Mouse (Mus musculus) urinary bladder, postnatal 36 days (tissue): ENCODE results near the gene Olfr609.
"Not testable (repeated sequence)": the region's sequence is repeated elsewhere in the genome, so short reads cannot be mapped to it uniquely, and the experiment has no call there.

Experiments used
- DNase-seq, 2 experiments: peaks; one replicate each; pipeline ENCODE4 v3.0.0; 2022; ENCODE audit warnings: low spot score in 2 of 2, mixed read lengths in 1 of 2

The Olfr609 gene

GRCm38 (mm10) chr7:103497962-103498361 lies at the start of gene Olfr609:
Gene Olfr609 (minus strand): TSS chr7:103498062.
- no peak for DNase-seq

- DNase-seq: not testable (repeated sequence)
Measured at GRCm38 (mm10) chr7:103542617-103543016, 44.8 kb upstream of the Olfr609 start, which contains the start of gene Olfr612. Gene Olfr612 (minus strand): TSS chr7:103542717.

GRCm38 (mm10) chr7:103520746-103521145 lies 22.9 kb upstream of the Olfr609 start, which contains the start of gene Olfr611:
Gene Olfr611 (minus strand): TSS chr7:103520846.
- not testable (repeated sequence) for DNase-seq

- DNase-seq: no peak
Measured at GRCm38 (mm10) chr7:103512022-103512421, 14.2 kb upstream of the Olfr609 start, which contains the start of gene Olfr610. Gene Olfr610 (minus strand): TSS chr7:103512122.

- DNase-seq: not testable (repeated sequence)
Measured at GRCm38 (mm10) chr7:103477106-103477505, 20.8 kb downstream of the Olfr609 start.

- no peak for DNase-seq
Measured at GRCm38 (mm10) chr7:103469577-103469976, 28.3 kb downstream of the Olfr609 start, which contains the start of gene Olfr608. Gene Olfr608 (plus strand): TSS chr7:103469877.

- no peak for DNase-seq
Measured at GRCm38 (mm10) chr7:103460590-103460989, 37.3 kb downstream of the Olfr609 start.

GRCm38 (mm10) chr7:103448746-103449145 lies 49.1 kb downstream of the Olfr609 start, which contains the start of gene Olfr606:
Gene Olfr606 (plus strand): TSS chr7:103449046.
- no peak for DNase-seq

GRCm38 (mm10) chr7:103445339-103445738 lies 52.5 kb downstream of the Olfr609 start, which contains the start of gene Olfr605:
Gene Olfr605 (minus strand): TSS chr7:103445439.
- DNase-seq: no peak
